Mouse (Mus musculus) layer of hippocampus, adult 11-12 months (tissue): ENCODE measurements around the gene Ifnb1.
"Not testable (repeated sequence)": the region's sequence is repeated elsewhere in the genome, so short reads cannot be mapped to it uniquely, and the experiment has no call there.

ENCODE experiments used
- DNase-seq: peaks from one replicate; pipeline ENCODE4 v3.0.0; 2022; ENCODE audit warnings: low spot score

The Ifnb1 gene

DNA sequence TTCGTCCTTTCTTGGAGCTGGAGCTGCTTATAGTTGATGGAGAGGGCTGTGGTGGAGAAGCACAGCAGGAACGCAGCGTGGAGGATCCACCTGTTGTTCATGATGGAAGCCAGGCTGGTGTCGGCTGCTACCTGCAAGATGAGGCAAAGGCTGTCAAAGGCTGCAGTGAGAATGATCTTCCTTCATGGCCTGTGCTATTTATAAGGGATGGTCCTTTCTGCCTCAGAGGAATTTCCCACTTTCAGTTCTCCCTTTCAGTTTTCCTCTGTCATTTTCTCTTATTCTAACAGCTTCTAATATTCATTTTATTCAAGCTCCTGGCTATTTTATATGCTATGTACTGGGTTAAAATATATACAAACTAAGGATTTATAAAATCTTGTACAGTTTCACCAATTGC is at the start of gene Ifnb1:
Gene Ifnb1, minus strand, starts transcription at position 101 of the 400 bp plus-strand sequence.
- no peak for DNase-seq

- no peak for DNase-seq
These were observed 49.1 kb upstream of the Ifnb1 start, which contains the start of gene Ifna14 for GRCm38 (mm10) chr4:88571698-88572097. TSS of gene Ifna14 (minus strand) at chr4:88571798.

- DNase-seq = no peak
These were observed 39.2 kb upstream of the Ifnb1 start for GRCm38 (mm10) chr4:88561791-88562190.

GRCm38 (mm10) chr4:88558145-88558544 is 35.6 kb upstream of the Ifnb1 start, which contains the start of gene Ifna15:
TSS of gene Ifna15 (minus strand) at chr4:88558245.
- not testable (repeated sequence) for DNase-seq

GRCm38 (mm10) chr4:88550161-88550945 is 27.8 kb upstream of the Ifnb1 start:
- DNase-seq = peak; percentile 76

GRCm38 (mm10) chr4:88547986-88548385 is 25.4 kb upstream of the Ifnb1 start:
- no peak for DNase-seq

GRCm38 (mm10) chr4:88543649-88544234 is 21.2 kb upstream of the Ifnb1 start:
- peak; percentile 35 for DNase-seq

GRCm38 (mm10) chr4:88537328-88537727 is 14.8 kb upstream of the Ifnb1 start:
- DNase-seq = peak; percentile 22

DNA sequence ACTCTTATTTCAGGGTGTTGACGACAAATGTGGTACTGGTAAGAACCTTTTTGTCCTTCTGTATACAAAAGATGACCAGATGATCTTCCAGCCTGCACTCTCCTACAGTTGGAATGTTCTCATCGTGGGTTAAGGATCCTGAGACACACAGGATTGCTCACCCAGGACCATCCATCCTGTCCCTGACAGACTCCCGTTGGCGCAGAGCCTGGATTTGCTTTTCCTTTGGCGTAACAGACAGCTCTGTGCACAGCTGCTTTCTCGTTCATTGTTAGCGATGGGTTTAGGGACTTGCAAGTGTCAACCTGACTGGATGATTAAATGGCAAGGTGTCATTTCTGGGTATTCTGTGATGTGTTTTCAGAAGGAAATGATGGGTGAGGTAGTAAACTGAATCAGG is 14.1 kb upstream of the Ifnb1 start:
- DNase-seq = no peak

DNA sequence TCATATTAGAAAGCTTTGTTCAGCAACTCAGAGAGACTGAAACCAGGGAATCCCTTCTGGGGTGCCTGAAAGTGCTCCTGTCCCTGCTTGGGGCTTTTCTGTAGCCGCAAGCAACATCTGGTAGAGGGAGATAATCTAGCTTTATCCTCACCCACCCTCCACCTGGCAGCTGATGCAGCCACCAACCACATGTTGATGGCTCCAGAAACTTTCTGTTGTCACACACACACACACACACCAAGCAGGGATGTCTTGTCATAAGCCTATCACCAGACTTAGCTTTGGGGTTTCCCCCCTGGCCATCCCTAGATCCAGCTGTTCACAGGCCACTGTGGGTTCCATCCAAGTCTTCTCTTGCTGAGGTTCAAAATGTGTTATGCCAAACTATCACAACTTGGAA is 13.2 kb upstream of the Ifnb1 start:
- no peak for DNase-seq

- no peak for DNase-seq
These were observed 12.3 kb upstream of the Ifnb1 start for GRCm38 (mm10) chr4:88534903-88535302.

- no peak for DNase-seq
These were observed 10.9 kb upstream of the Ifnb1 start for GRCm38 (mm10) chr4:88533499-88533898.

DNA sequence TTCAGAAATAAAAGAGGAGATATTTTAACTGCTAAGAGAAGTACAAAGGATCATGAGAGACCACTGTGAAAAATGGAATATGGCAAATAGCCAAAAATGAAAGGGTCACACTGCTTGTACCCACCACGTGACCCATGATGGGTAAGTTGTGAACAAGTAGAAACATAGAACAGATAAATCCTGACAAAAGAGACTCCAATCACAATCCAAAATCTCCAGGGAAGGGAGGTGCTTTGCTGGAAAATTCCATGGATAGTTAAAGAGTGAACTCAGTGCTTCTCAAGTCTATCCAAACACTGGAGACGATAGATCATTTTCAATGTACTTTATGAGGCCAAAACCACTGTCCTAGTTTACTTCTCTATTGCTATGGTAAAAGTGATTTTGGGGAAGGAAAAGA is 8.3 kb upstream of the Ifnb1 start:
- DNase-seq = no peak

DNA sequence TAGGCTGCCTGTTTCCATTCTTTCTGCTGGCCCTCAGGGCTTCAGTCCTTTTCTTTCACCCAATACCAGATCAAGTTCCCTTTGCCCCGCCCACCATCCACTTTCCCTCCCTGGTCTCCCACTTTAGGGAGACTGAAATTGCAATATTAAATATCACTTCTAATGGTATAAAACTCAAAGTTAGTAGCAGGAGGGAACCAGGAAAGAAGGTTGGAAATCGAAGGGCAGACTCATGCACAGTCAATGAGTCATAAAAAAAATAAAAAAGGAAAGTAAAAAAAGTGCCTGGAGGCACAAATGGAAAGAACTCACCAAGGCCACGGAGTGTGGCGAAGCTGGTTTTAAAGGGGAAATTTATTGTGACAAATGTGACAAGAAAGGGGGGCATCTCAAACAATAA is 7.7 kb upstream of the Ifnb1 start:
- no peak for DNase-seq

DNA sequence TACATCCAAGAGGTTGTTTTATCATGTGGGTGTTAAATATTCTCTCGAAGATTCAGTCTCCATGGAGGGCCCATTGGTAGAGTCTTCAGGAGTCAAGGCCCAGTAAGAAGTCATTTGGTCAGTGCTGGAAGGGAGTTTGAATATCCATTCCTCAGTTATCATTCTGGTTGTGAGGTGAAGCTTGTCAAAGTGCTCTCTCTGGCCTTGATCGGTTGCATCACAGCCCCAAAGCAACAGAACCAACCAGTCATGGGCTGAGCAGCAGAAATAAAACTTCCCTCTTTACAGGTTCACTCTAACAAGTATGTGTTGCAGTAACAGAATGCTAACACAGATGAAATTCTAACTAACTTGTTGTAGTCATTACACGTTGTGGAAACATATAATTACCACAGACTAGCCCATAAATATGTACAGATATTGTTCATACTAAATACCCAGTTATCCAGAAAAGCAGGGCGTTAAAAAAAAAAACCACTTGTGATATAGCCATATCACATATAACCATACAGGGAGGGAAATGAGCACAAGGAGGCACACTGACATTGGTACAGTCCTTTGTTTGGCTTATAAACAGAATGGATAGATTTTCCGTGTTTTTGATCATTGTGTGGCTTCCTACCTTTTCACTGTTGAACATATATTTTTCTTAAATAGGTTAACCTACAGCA is 3.9 kb upstream of the Ifnb1 start:
- no peak for DNase-seq

DNA sequence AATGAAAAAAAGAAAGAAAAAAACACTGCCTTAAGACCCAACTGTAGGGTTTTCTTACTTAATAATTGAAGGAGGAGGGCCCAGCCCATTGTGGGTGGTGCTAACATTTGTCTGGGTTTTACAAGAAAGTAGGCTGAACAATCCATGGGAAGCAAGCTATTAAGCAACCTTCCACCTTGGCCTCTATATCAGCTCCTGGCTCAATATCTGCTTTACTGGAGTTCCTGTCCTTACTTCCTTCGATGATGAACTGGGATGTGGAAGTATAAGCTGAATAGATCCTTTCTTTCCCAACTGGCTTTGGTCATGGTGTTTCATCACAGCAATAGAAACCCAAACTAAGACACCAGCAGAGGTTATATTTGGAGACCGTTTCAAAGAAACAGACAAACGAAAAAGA is 2.8 kb upstream of the Ifnb1 start:
- DNase-seq = no peak

GRCm38 (mm10) chr4:88523241-88523640 is 667 bp upstream of the Ifnb1 start:
- peak; percentile 20 for DNase-seq

- DNase-seq = no peak
These were observed 4.6 kb downstream of the Ifnb1 start for GRCm38 (mm10) chr4:88517957-88518356.

- DNase-seq = peak; percentile 12
These were observed 6.8 kb downstream of the Ifnb1 start for GRCm38 (mm10) chr4:88515711-88516211.

GRCm38 (mm10) chr4:88515250-88515649 is 7.3 kb downstream of the Ifnb1 start:
- no peak for DNase-seq

- peak; percentile 53 for DNase-seq
These were observed 8.2 kb downstream of the Ifnb1 start for GRCm38 (mm10) chr4:88514403-88514802.

- DNase-seq = no peak
These were observed 8.8 kb downstream of the Ifnb1 start for GRCm38 (mm10) chr4:88513743-88514142.

DNA sequence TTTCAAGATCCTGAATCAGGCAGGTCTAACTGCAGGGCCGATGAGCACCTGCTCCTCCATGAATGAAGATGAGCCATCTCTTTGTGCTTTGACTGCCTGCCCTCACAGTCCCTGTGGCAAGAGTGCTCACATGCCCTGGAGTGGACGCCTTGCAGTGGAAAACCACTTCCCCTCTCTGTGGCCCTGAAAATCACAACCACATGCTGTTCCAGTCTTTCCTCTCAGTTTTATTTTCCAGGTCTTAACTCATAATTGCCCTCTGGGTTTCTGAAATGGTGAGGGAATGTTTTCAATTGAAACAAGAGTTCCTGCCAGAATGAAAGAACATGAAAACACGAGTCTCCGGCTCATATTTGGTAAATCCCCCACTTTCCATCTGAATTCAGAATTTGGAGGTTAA is 18.8 kb downstream of the Ifnb1 start:
- DNase-seq = no peak
